Mouse (Mus musculus): ENCODE data around the gene Cmss1.

Cmss1 gene

DNA sequence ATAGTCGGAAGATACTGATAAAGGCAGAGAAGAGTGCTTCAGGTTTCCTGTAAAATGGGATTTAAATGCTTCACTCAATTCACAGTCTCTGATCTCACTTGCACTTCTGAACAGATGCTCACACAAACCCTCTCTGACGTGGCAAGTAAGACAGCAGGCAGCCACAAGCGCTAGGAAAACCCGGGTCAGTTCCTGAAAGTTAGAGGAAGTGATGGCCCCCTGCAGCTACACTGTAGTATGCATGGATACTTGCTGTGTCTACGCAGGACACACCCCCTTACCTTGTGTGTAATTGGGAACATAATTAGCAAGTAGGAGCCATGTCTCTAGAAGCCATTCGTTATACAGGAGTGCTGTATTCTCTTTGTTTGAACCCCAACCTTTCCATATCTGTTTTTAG, 124.4 kb downstream of the Cmss1 start:
- CTCF ChIA-PET: interaction anchor here (0.7 kb wide), 1 partner anchor 60 kb away, joined by 3 read pairs; no protein-coding TSS in a partner anchor

GRCm38 (mm10) chr16:57479776-57480175, 126.9 kb downstream of the Cmss1 start:
- CTCF ChIA-PET: no interaction called here

DNA sequence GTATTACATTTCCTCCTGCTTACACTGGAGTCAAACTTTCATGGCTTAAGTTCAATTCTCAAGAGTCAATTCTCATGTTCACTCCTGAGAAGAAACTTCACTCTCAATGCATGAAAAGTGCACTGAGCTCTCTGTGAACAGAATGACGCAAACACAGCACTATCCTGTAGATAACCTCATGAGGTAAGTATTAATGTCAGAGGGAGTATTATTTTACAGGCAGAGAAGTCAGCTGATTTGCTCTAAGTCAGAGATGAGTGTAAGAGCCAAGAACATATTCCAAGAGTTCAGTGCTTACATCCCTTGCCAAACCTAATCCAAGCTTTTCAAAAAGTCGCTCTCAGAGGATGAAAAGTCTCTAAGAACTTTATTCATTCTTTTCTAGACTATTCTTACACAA, 128.2 kb downstream of the Cmss1 start:
- CTCF ChIA-PET: no interaction called here

DNA sequence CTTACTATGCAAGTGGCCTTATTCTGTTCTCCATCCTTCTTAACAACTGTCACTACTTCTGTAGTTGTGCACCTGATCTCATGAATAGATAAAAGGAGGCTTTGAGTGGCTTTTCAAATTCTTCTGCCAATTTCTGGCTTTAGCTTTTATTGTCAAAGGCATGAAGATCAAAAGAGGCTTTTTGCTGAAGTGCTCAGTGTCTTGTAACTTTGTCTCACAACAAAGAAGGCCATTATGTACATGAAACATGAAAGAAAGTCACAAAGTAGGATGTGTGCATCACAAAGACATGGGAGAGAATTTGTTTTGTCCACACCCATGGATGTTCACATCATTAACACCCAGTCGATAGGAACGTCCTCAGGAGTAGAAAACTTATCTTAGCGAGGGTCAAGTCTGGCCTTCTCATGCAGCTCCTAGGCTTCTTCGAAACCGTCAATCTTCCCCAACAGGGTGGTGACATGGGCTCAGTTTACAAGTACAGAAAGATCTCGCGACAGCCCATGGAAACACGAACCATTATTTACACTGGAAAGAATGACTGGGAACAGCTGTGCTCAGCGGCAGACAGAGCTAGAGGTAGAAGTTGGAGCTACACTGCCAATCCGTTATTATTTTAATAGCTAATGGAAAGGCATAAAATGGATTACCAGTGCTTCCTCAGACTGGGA, 133.1 kb downstream of the Cmss1 start:
- CTCF ChIA-PET: interaction anchor here (0.7 kb wide), 1 partner anchor 45 kb away, joined by 3 read pairs; no protein-coding TSS in a partner anchor

DNA sequence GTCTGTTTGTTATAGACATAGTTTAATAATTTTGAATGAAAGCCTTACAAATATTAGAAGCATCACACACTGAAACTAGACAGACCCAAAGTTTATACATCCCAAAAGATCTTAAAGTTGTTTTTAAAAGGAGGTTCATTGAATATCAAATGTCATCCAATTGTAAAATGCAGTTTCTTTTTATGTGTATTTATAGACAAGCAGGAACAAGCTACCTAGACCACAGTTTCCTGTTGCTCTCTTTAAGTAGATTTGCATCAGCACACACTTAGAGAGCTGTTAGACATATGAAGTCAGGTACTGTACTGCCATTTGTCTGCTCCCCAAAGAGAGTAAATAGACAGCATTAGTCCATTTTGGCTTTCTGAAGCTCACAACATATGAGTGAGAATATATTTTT, 135.6 kb downstream of the Cmss1 start:
- CTCF ChIA-PET: interaction anchor here (1.2 to 2.3 kb wide), 2 partner anchors 75 to 92 kb away, joined by 3 to 5 read pairs; no protein-coding TSS in a partner anchor

- CTCF ChIA-PET: interaction anchor here (0.7 to 2.3 kb wide), 2 partner anchors 76 to 79 kb away, joined by 3 to 5 read pairs; no protein-coding TSS in a partner anchor
Measured at GRCm38 (mm10) chr16:57470286-57470830, 136.3 kb downstream of the Cmss1 start.

- CTCF ChIA-PET: interaction anchor here (0.7 to 2.3 kb wide), 2 partner anchors 76 to 79 kb away, joined by 3 to 5 read pairs; no protein-coding TSS in a partner anchor
Measured at GRCm38 (mm10) chr16:57469869-57470268, 136.8 kb downstream of the Cmss1 start.

GRCm38 (mm10) chr16:57469301-57469700, 137.4 kb downstream of the Cmss1 start:
- CTCF ChIA-PET: interaction anchor here (2.3 kb wide), 1 partner anchor 77 kb away, joined by 5 read pairs; no protein-coding TSS in a partner anchor

DNA sequence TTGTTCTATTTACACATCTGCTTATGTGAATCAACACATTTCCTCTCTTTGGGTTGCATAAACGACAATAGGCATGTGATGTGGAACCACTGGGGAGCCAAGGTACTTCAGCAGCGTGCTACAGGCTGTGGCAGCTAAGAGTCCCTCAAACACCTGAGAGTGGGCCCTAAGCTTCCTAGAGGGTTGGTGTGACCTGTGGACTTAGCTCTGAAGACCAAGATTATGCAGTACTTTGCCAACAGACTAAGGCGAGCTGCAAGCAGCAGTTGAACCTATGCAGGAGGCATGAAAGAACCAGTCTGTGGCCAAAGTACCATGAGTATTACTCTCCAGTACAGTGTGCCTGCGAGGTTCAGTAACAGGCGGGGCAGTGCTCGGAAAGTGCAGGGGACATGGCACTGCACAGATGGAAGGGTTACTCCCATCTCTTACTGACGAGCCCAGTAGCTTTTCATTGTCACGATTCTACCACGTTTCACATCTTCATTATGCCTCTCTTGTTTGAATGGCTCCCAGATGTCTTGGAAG, 141.2 kb downstream of the Cmss1 start:
- CTCF ChIA-PET: interaction anchor here (0.6 kb wide), 1 partner anchor 8 kb away, joined by 3 read pairs; no protein-coding TSS in a partner anchor

GRCm38 (mm10) chr16:57456003-57456402, 150.7 kb downstream of the Cmss1 start:
- CTCF ChIA-PET: no interaction called here

DNA sequence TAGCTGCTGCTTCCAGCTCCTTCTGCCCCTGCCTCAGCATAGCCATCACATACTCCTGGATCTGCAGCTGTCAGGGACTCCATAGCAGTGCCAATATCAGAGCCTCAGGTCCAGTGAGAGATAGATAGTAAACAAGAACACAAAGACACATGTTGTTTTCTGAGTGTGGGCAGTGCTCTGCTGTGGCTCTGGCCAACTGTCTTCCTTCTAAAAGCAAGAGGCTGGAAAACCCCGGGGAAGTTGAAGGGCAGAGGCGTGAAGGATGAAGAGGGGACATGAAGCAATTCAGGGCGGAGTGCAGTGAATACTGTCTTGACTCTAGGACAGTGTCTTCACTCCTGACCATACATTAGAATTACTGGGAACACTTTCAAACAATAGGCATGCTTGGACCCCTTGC, 151.1 kb downstream of the Cmss1 start:
- CTCF ChIA-PET: no interaction called here

DNA sequence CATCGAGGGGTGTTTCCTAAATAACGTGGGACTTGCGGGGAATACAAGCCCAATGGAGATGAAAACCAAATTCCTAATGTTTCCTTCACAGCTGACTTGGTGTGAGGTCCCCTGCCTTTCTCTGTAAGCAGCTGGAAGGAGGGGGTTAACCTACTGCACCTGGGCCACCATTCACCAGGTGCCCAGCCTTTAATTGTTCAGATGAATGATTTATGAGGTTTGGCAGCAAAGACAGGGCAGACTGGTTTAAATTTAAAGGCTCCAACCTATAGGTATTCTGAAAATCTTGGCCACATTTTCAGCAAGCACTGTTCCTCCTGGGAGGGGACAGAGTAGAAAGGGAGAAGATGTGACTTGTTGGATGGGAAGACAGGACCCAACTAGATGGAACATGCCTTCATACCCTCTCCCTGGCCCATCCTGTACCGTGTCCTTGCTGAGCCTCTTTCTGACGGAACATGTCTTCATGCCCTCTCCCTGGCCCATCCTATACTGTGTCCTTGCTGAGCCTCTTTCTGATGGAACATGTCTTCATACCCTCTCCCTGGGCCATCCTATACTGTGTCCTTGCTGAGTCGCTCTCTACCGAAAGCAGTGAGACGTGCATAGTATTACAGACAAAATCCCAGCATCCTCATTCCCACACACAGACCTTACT, 152.4 kb downstream of the Cmss1 start:
- CTCF ChIA-PET: no interaction called here

DNA sequence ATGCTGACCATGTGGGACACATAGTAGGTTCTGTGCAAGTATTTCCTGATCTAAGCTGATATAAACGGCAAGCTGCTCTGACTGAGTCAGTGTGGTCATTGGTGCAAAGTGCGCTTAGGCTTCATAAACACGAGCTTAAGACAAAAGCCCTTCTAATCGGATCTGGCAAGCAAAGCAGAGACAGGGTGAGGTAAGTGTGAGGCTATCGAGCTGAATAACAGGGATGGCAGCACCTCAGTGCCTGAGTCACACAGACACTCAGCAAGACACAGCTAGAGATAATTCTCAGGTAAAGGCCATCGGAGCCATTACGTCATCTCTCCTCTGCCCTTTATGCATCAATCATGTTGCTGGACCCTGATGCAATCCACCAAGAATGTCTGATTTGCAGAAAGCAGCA, 153.7 kb downstream of the Cmss1 start:
- CTCF ChIA-PET: interaction anchor here (0.5 kb wide), 1 partner anchor 61 kb away, joined by 11 read pairs; no protein-coding TSS in a partner anchor

DNA sequence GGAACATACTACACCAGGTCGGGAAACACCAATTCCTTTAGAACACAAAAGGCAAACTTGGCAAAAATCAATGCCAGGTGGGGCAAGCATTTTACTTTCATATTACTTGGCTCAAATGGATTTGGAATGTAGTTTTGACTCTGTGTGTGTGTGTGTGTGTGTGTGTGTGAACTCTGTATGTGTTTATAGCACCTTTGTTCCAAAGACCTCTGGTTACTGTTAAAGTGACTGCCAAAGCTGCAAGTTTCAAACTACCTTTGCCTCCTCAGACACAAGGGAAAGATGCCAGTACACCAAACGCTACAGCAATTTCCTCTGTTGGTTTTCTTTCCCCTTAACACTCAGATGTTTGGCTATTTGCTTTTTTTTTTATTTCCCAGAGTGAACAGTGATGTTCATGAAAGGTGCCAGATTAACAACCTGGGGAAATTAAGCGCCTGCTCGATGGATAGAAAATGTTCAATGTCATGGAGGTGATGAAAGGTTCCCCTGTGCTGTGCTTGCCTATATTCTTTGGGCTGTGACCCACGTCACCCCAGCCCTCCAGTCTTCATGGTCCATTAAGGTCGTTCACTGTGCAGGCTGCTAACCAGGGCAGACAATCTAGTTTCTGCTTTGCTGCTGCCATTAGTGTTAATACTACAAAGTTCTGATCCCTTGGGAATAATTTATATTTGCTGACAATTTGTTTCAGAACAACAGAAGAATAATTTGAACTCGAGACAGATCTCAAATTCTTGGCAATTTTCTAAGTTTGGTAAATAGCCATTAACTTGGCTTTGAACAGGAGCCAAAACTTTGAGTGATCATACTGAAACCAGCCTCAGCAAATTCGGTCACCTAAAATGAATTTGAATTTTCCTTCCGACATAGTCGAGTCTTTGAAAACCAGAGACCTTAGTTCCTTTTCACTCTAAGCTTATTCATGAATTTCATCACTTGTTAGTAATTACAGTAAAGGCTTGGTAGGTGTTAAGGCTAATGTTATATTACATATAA, 161.3 kb downstream of the Cmss1 start:
- CTCF ChIA-PET: no interaction called here

- CTCF ChIA-PET: no interaction called here
Measured at GRCm38 (mm10) chr16:57440706-57441437, 165.8 kb downstream of the Cmss1 start.

GRCm38 (mm10) chr16:57439206-57439605, 167.5 kb downstream of the Cmss1 start:
- CTCF ChIA-PET: no interaction called here

DNA sequence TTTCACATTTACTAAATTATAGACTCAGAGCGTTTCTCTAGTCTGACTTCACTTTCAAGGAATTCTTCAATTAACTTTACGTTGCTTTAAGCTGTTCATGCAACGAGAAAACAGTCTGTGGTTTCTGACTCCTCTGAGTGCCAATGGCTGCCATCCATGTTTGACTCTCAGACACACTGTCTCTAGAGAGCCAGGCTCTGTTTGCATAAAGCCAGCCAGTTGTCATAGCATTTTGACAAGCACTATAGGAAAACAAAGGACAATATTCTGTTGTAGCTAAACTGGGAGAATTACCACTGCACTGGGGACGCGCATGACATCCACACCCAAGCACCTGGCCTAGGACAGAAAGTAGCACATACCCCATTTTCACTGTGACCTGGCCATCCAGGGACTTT, 168.4 kb downstream of the Cmss1 start:
- CTCF ChIA-PET: no interaction called here

GRCm38 (mm10) chr16:57437523-57438287, 169.0 kb downstream of the Cmss1 start:
- CTCF ChIA-PET: no interaction called here

GRCm38 (mm10) chr16:57434640-57435039, 172.0 kb downstream of the Cmss1 start:
- CTCF ChIA-PET: no interaction called here

GRCm38 (mm10) chr16:57433671-57434070, 173.0 kb downstream of the Cmss1 start:
- CTCF ChIA-PET: interaction anchor here (0.6 kb wide), 1 partner anchor 44 kb away, joined by 3 read pairs; no protein-coding TSS in a partner anchor

All from spleen, embryonic (tissue).